Mouse (Mus musculus) forebrain, embryonic 14.5 days (tissue): ENCODE results near the gene Apba3. TPM values are rescaled to one million over a fixed set of nuclear protein-coding genes. Genes with fewer than 3 reads are reported as not detected.
A peak's percentile ranks its signal among the peaks of the same experiment; 100 is the strongest.

ENCODE experiments used
- ATAC-seq: fragments of 200-750 bp; cut with Nextera tagmentation; 2 replicates; pipeline ENCODE4 v1.8.0; 2017; ENCODE audit warnings: mild to moderate bottlenecking, moderate library complexity
- DNase-seq: peaks from one replicate; pipeline ENCODE4 v3.0.0-alpha.2; 2015; ENCODE audit warnings: low spot score
- H3K27ac ChIP-seq: fragments of 300-500 bp; sonication (generic); 2 replicates; pipeline ENCODE4 v1.5.1; 2014; ENCODE audit warnings: low read depth, mild to moderate bottlenecking, control low read depth, low read length, moderate library complexity
- H3K27me3 ChIP-seq: fragments of 300-500 bp; sonication (generic); replicated peaks from 2 replicates; pipeline ENCODE4 v1.6.1; 2014; ENCODE audit warnings: low read length, control low read depth, mixed read lengths; ENCODE audit not compliant: control insufficient read depth, insufficient read depth
- H3K36me3 ChIP-seq: fragments of 300-500 bp; sonication (generic); 2 replicates; pipeline ENCODE4 v1.6.1; 2014; ENCODE audit warnings: low read length, control low read depth; ENCODE audit not compliant: control insufficient read depth, insufficient read depth
- H3K4me1 ChIP-seq: fragments of 300-500 bp; sonication (generic); 2 replicates; pipeline ENCODE4 v1.6.1; 2014; ENCODE audit warnings: antibody characterized with exemption, low read length, control low read depth; ENCODE audit not compliant: control insufficient read depth, insufficient read depth
- H3K4me2 ChIP-seq: fragments of 300-500 bp; sonication (generic); 2 replicates; pipeline ENCODE4 v1.6.1; 2014; ENCODE audit warnings: mild to moderate bottlenecking, control low read depth, low read length
- H3K4me3 ChIP-seq: fragments of 300-500 bp; sonication (generic); 2 replicates; pipeline ENCODE4 v1.5.1; 2014; ENCODE audit warnings: low read depth, low read length, control low read depth
- H3K9ac ChIP-seq: fragments of 300-500 bp; sonication (generic); 2 replicates; pipeline ENCODE4 v1.6.1; 2014; ENCODE audit warnings: mild to moderate bottlenecking, low read length, control low read depth, moderate library complexity
- H3K9me3 ChIP-seq: fragments of 300-500 bp; sonication (generic); replicated peaks from 2 replicates; pipeline ENCODE4 v1.6.1; 2016; ENCODE audit warnings: low read length, control low read depth, mixed read lengths; ENCODE audit not compliant: control insufficient read depth
- WGBS: fragments of 180-500 bp; shearing (Covaris S2); extraction: QIAGEN DNeasy Blood & Tissue Kit; methylation state at CpG from one replicate; pipeline ENCODE4 v1.1.7; 2014; 5-methylcytosine and 5-hydroxymethylcytosine counted together
- polyA plus RNA-seq: library from polyadenylated mRNA; unstranded; fragments of >200 nt; fragmentation: Nextera tagmentation; extraction: Ambion mirVana; gene quantifications from 2 replicates; pipeline ENCODE4 v1.2.1, GENCODE M21; 2014

Gene Apba3
- polyA plus RNA-seq, 1 experiment from 2014 or later, result 30.5 TPM

DNA sequence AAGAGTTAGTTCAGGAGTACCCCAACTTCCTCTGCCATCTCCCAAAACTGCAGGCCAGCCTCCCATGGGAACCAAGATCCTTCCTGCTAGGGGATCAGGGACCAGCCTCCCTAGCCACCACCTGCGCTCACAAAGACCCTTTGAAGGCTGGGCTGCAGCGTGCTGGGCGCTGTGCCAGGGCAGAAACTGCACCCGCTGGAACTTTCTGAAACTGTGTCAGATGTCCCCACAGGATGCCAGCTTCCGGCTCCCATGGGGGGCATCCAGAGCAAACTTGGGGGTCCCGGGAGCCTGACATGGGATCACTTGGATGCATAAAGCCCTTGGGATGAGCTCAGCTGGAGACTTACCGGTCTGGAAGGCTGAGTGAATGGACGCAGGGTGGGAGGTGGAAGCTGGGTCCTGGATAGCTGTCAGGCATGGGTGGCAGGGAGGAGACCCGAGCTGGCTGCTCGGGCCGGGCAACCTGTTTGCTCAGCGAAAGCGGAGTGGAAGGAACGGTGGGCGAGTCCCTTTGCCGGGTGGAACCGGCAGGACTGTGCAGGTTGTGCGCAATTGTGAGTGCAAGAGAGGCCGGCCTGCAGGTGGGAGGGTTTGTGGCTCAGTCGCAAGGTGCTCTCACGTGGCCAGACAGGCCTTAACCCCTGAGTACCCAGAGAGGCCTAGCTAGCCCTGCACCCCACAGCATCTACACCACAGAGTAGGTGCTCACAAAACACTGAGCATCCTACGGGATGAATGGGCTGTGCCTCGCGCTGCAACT lies 24.1 kb downstream of the Apba3 start:
- Histone ChIP-seq H3K9me3 (no peaks in the 10 kb centered on the region), H3K4me3 (no peak overlapping the region), H3K9ac (peak overlapping the region; percentile 25; the same call in 1 of the 2 replicates), H3K4me2 (no peak overlapping the region), H3K27ac (0 out of 2 replicates have a peak overlapping the region, but pooled peaks have one; percentile 5), H3K27me3 (no peaks in the 10 kb centered on the region), H3K4me1 (peaks cover 16% of the 10 kb centered on the region), H3K36me3 (peaks cover 4% of the 10 kb centered on the region; the same call in 1 of the 2 replicates)
- ATAC-seq (no peak), DNase-seq (peak; percentile 34)
- WGBS, result 11% methylated on average over 24 of the region's 24 CpGs

DNA sequence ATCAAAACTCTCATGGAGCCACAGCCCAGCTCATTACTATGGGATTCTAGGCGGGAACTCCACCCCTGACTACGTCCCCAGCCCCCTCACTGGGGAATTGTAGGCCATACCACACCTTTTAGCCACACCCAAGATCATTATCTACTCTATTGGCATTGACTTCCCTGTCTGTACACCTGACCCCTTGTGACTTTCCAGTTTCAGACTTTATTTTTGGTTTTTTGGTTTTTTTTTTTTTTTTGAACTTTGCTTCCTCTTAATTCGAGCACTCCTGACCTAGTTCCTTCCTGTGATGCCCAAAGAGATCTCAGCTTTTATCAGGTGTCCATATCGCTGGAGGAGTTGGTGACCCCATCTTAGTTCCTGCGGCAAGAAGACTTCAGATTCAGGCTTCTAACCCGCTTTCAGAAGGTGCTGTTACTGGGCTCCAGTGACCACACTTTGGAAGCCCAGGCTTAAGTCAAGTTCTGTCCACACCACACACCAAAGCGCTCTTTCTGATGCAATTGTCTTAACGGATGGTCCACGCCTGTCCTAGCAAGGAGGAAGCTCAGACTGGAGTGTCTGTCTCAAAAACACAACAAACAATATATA lies 24.8 kb downstream of the Apba3 start, which contains the start of gene Tjp3:
Gene Tjp3 (minus strand): TSS at position 71 of the 594 bp plus-strand sequence.
- H3K27me3 ChIP-seq, result no peaks in the 10 kb centered on the region
- no peak for DNase-seq
- H3K9ac ChIP-seq, result peak within 1 kb of the TSS; percentile 25; the same call in 1 of the 2 replicates
- H3K36me3 ChIP-seq, result peaks cover 4% of the 10 kb centered on the region; the same call in 1 of the 2 replicates
- 0 out of 2 replicates have a peak within 1 kb of the TSS, but pooled peaks have one; percentile 5 for H3K27ac ChIP-seq
- H3K4me1 ChIP-seq, result peaks cover 16% of the 10 kb centered on the region
- no peaks in the 10 kb centered on the region for H3K9me3 ChIP-seq
- no peak within 1 kb of the TSS for H3K4me3 ChIP-seq
- H3K4me2 ChIP-seq, result no peak within 1 kb of the TSS
- ATAC-seq, result no peak
- WGBS, result 75% methylated on average over 9 of the region's 9 CpGs

DNA sequence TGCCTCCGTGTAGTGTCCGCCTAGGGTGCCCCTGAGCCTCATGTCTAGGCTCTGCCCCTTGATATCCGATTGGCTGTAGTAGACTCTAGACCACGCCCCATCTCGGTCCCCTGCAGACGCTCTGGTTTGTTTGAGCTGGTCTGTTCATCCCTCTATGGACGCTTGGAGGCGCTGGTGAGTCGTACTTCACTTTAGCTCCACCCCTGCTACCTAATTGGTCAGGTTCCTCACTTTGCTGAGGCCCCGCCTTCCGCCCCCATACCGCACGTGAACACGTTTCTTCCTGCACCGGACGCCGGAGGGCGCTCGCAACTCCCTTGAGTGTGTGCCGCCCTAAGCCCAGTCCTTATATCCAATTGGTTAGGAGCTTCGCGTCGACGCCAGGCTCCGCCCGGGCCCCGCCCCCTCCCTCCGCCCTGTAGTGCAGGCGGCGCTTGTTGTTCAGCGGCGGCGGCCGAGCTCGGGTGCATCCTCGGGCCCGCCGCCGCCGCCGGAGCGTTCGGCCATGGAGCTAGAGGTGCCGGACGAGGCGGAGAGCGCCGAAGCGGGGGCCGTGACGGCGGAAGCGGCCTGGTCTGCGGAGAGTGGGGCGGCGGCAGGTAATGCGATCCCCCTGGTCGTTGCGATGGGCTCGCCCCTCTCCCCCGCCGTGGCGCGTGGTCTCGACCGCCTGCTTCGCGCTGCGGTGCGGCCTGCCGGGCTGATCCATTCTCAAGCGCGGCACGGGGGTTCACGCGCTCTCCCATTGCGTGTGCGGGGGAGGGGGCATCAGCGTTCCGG lies 26.0 kb downstream of the Apba3 start, which contains the start of gene Pip5k1c:
Gene Pip5k1c (plus strand): TSS at position 410 of the 780 bp plus-strand sequence.
- Histone ChIP-seq H3K4me2 (peak within 1 kb of the TSS; percentile 99), H3K9ac (peak within 1 kb of the TSS; percentile 85), H3K4me1 (peaks cover 16% of the 10 kb centered on the region), H3K27ac (peak within 1 kb of the TSS; percentile 88), H3K4me3 (peak within 1 kb of the TSS; percentile 56), H3K36me3 (peaks cover 4% of the 10 kb centered on the region; the same call in 1 of the 2 replicates), H3K27me3 (no peaks in the 10 kb centered on the region), H3K9me3 (no peaks in the 10 kb centered on the region)
- ATAC-seq (peak; percentile 96), DNase-seq (peak; percentile 99)
- WGBS, result 1% methylated on average over 76 of the region's 80 CpGs

DNA sequence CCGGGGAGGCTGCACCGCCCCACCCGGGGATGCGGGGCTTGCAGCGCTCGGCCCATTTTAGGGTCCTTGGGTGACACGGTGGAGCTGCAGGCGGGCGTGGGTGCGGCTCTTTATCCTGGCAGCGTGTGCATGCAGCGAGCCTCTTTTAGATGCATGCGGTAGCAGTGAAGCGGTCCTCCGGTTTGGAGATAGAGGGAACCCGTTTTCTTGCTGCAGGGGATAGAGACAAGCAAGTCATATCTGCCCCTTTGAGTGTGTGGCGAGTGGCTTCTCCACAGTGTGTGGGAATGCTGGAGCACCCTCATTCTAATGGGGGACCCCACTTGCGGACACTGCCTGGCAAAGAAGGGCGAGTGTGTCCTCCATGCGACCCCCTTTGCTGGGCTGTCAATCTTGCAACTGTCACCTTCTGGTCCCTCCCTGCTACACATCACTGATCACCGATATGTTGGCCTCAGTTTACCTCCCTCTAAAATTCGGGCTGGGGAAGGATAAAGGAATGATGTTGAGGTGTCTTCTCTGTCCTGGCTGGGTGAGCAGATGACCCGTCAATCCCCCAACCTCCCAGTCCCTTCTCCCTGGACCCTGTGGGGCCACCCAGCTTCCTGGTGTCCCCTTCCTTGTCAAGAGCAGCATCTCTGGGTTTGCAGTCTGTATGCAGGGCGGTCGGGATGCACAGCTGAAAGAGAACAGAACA lies 26.7 kb downstream of the Apba3 start:
- peak overlapping the region; percentile 56 for H3K4me3 ChIP-seq
- H3K27me3 ChIP-seq, result no peaks in the 10 kb centered on the region
- H3K4me2 ChIP-seq, result peak overlapping the region; percentile 99
- H3K9me3 ChIP-seq, result no peaks in the 10 kb centered on the region
- 3% methylated on average over 25 of the region's 25 CpGs for WGBS
- peaks cover 4% of the 10 kb centered on the region; the same call in 1 of the 2 replicates for H3K36me3 ChIP-seq
- H3K9ac ChIP-seq, result peak overlapping the region; percentile 85
- peak overlapping the region; percentile 88 for H3K27ac ChIP-seq
- ATAC-seq (no peak; the same call in 1 of the 2 replicates), DNase-seq (no peak)
- H3K4me1 ChIP-seq, result peaks cover 16% of the 10 kb centered on the region

GRCm38 (mm10) chr10:81294442-81294841 lies 27.7 kb downstream of the Apba3 start:
- DNase-seq, result no peak
- Histone ChIP-seq H3K36me3 (peaks cover 4% of the 10 kb centered on the region; the same call in 1 of the 2 replicates), H3K27ac (no peak overlapping the region), H3K4me1 (peaks cover 16% of the 10 kb centered on the region), H3K9me3 (no peaks in the 10 kb centered on the region), H3K4me3 (peak overlapping the region; percentile 56), H3K4me2 (peak overlapping the region; percentile 99), H3K27me3 (no peaks in the 10 kb centered on the region), H3K9ac (peak overlapping the region; percentile 85)
- ATAC-seq, result no peak
- 61% methylated on average over 8 of the region's 8 CpGs for WGBS

- no peaks in the 10 kb centered on the region for H3K9me3 ChIP-seq
- no peak overlapping the region for H3K4me2 ChIP-seq
- no peak for DNase-seq
- no peak overlapping the region for H3K27ac ChIP-seq
- peaks cover 16% of the 10 kb centered on the region for H3K4me1 ChIP-seq
- no peaks in the 10 kb centered on the region for H3K27me3 ChIP-seq
- no peak overlapping the region for H3K9ac ChIP-seq
- no peak overlapping the region for H3K4me3 ChIP-seq
- ATAC-seq, result no peak
- H3K36me3 ChIP-seq, result peaks cover 4% of the 10 kb centered on the region; the same call in 1 of the 2 replicates
- WGBS, result 92% methylated on average over 6 of the region's 6 CpGs
These were observed 28.4 kb downstream of the Apba3 start for GRCm38 (mm10) chr10:81295185-81295584.

DNA sequence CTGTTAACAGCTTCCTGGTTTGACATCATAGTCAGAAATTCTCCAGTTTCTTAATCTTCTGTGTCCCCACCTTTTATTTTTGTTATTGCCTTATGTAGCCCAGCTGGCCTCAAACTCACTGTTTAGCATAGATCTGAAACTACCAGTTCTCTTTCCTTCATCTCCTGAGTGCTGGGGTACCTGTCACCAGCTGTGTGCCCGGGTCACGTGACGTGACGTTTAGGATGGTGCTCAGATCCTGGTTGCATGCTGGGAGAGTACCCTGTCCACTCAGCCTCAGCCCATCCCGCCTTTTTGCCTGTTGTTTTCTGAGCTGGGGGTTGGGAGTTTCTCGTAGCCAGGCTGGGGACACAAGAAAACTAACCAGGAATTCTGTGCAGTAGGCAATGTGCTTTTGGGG lies 30.5 kb downstream of the Apba3 start:
- Histone ChIP-seq H3K9me3 (no peaks in the 10 kb centered on the region), H3K9ac (no peak overlapping the region), H3K36me3 (peaks cover 4% of the 10 kb centered on the region; the same call in 1 of the 2 replicates), H3K4me1 (peaks cover 14% of the 10 kb centered on the region), H3K4me2 (no peak overlapping the region), H3K27ac (no peak overlapping the region), H3K27me3 (no peaks in the 10 kb centered on the region), H3K4me3 (no peak overlapping the region)
- ATAC-seq, result no peak
- DNase-seq, result no peak
- WGBS, result 92% methylated on average over 6 of the region's 6 CpGs

GRCm38 (mm10) chr10:81297845-81298244 lies 31.1 kb downstream of the Apba3 start:
- H3K4me2 ChIP-seq, result no peak overlapping the region
- no peak overlapping the region for H3K4me3 ChIP-seq
- ATAC-seq, result no peak
- H3K36me3 ChIP-seq, result peaks cover 4% of the 10 kb centered on the region; the same call in 1 of the 2 replicates
- DNase-seq, result no peak
- H3K27me3 ChIP-seq, result no peaks in the 10 kb centered on the region
- H3K27ac ChIP-seq, result no peak overlapping the region
- H3K9ac ChIP-seq, result no peak overlapping the region
- H3K9me3 ChIP-seq, result no peaks in the 10 kb centered on the region
- H3K4me1 ChIP-seq, result peaks cover 14% of the 10 kb centered on the region
- 87% methylated on average over 10 of the region's 10 CpGs for WGBS
